ENCODE assay signal across 10 mouse cellular contexts in the genomic region with DNA sequence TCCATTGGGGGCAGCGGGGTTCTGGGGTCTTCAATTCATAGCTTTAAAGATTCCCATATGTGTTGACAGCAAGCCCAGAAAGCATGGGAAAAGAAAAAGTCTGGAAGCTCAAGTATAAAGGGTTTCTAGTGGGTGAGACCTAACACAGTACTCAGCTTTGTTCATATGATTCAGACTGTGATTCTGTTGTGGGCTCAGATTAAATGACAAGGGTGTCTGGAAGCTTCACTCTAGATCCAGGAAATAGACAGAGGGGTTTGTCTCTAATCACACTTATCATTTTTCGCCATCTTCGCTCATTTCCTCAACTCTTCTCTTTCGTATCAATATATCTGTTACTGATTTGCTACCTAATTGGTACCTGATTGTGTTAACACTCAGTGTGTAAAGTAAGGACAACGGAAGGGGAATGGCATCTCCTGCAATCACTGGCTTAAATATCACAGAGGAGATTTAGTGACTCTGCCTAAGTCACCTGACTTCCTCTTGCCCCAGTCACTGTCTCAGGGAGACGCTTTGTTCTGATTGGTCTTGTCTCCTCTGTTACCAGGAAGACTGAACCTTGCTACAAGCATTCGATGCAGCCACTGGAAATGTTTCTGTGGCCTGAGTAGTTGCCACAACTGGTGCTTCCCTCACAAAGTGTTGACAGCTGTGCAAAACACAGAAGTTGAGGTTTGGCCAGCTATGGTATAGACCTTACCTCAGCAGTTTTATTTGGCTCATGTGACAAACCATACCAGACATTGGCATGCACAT.
DNase-seq lines count a peak whose midpoint lies in the region; ATAC-seq and TF ChIP-seq lines count a peak whose summit lies in the region.
"Had no signal": no experiment of that assay in that cellular context is flagged by ENCODE, and none has a peak within 500 bp of the region (broad histone marks: within the 10 kb centered on the region; RNA-seq: fewer than 3 reads in every experiment).

No protein-coding gene starts in this region.

- intact Hi-C loops in left cerebral cortex, postnatal 10 days (cut with DNase I) = no loop called here

- TF ChIP-seq POLR2A in spleen, adult 2 months (IDR thresholded peaks at IDR 0.05; ENCODE audit: low read depth, low read length) = no peak

- H3K4me1 ChIP-seq in spleen, adult 2 months (ENCODE audit: control insufficient read depth, insufficient read depth, insufficient read length) = peaks cover 4% of the 10 kb centered on the region; the same call in 1 of the 2 replicates
- no peaks in the 10 kb centered on the region for H3K4me1 ChIP-seq in forebrain, embryonic 16.5 days (replicated peaks; ENCODE audit: control insufficient read depth, insufficient read depth, low read length)

- no peak overlapping the region for H3K4me2 ChIP-seq in forebrain, embryonic 16.5 days (ENCODE audit: low read length)
- H3K4me2 ChIP-seq: midbrain, embryonic 11.5 days had no signal

- TF ChIP-seq CTCF in spleen, adult 2 months (IDR thresholded peaks at IDR 0.05; ENCODE audit: extremely low read depth, insufficient read depth, insufficient read length, insufficient replicate concordance) = no peak

- 63% methylated on average over 7 of the region's 7 CpGs for WGBS in spleen, adult 2 months
- WGBS in forebrain, embryonic 16.5 days = 93% methylated on average over 7 of the region's 7 CpGs

- H3K9ac ChIP-seq in forebrain, embryonic 16.5 days (replicated peaks; ENCODE audit: low read depth, low read length) = no peak overlapping the region

- no peaks in the 10 kb centered on the region for H3K36me3 ChIP-seq in spleen, adult 2 months (ENCODE audit: control insufficient read depth, insufficient read depth, low read length)
- no peaks in the 10 kb centered on the region for H3K36me3 ChIP-seq in forebrain, embryonic 16.5 days (ENCODE audit: control insufficient read depth, insufficient read depth)

- H3K27me3 ChIP-seq in spleen, adult 2 months (ENCODE audit: control insufficient read depth, insufficient read depth, low read length) = no peaks in the 10 kb centered on the region
- no peaks in the 10 kb centered on the region for H3K27me3 ChIP-seq in forebrain, embryonic 16.5 days (replicated peaks; ENCODE audit: control insufficient read depth, insufficient read depth, low read length)

- peak; percentile 98 for ATAC-seq in CD4-positive, CD25-positive, alpha-beta regulatory T cell, adult 4 months
- no peak for ATAC-seq in forebrain, embryonic 16.5 days

- H3K9me3 ChIP-seq in forebrain, embryonic 16.5 days (ENCODE audit: control insufficient read depth, low read length) = no peaks in the 10 kb centered on the region

- no peak overlapping the region for H3K4me3 ChIP-seq in spleen, adult 2 months (ENCODE audit: extremely low read depth, insufficient read depth, insufficient read length)
- no peak overlapping the region for H3K4me3 ChIP-seq in forebrain, embryonic 16.5 days (replicated peaks; ENCODE audit: low read length)

- peak; percentile 44 to 58 for DNase-seq in heart, adult 9 months (ENCODE audit: low spot score in 2 of 2)
- DNase-seq in heart, postnatal 4 days = no peak
- peak; percentile 4 for DNase-seq in lung, postnatal 10 days
- DNase-seq in spleen, adult 2 months (ENCODE audit: low read depth in 1 of 2, low spot score in 2 of 2) = peak; percentile 54 to 72
- DNase-seq in left cerebral cortex, postnatal 10 days (ENCODE audit: extremely low spot score in 1 of 2, low spot score in 2 of 2) = no peak
- no peak for DNase-seq in left cerebral cortex, adult 18-20 months (ENCODE audit: low spot score in 2 of 2)
- DNase-seq: cerebellum, adult 9-10 months had no signal

- H3K27ac ChIP-seq in spleen, adult 2 months (ENCODE audit: insufficient read depth, low read length) = peak overlapping the region; percentile 0; the same call in 1 of the 2 replicates
- H3K27ac ChIP-seq in forebrain, embryonic 16.5 days (ENCODE audit: low read length) = no peak overlapping the region

Comparison
In these comparisons a context has a peak if more than half of its experiments do, and no peak if none do; other contexts are left out.
1. DNase-seq: peak in heart, adult 9 months (2 of 2), lung, postnatal 10 days (single experiment) and spleen, adult 2 months (2 of 2); none in heart, postnatal 4 days (single experiment), left cerebral cortex, postnatal 10 days (0 of 2) and left cerebral cortex, adult 18-20 months (0 of 2).